4 mouse cellular contexts compared by ENCODE assay signal in the genomic region with DNA sequence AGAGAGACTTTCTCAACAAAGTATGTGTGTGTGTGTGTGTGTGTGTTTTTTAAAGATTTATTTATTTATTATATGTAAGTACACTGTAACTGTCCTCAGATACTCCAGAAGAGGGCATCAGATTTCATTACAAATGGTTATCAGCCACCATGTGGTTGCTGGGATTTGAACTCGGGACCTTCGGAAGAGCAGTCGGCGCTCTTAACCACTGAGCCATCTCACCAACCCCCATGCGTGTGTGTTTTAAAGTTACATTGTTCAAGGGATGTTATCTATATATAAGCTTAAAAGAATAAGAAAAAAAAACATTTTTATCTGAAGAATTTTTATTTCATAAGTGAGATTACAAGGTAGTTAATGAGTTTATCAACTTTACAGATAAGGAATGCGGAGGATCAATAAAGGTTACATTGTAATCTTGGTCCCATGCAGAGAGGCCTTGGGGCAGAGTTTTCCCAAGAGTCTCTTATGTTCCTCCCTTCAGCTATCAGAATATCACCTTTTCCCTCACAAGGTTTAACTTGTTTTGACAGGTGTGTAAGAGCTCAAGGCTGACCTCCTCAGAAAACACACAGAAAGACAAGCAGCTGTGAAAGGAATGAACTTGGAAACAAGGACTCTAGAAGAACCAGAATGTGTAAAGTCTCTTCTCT. TPM values are rescaled to one million over a fixed set of nuclear protein-coding genes. Genes with fewer than 3 reads are reported as not detected.
DNase-seq lines count a peak whose midpoint lies in the region; ATAC-seq lines count a peak whose summit lies in the region.
"Not testable (repeated sequence)": the region's sequence is repeated elsewhere in the genome, so short reads cannot be mapped to it uniquely, and the experiment has no call there.

No protein-coding gene starts in this region.

- not testable (repeated sequence) for H3K27ac ChIP-seq in intestine, embryonic 14.5 days (ENCODE audit: low read depth); intestine, embryonic 15.5 days; intestine, embryonic 16.5 days (ENCODE audit: low read length); stomach, embryonic 14.5 days (ENCODE audit: low read length)

- peak; percentile 70; the same call in 1 of the 2 replicates for ATAC-seq in intestine, embryonic 14.5 days (replicated peaks; ENCODE audit: low FRiP score, low TSS enrichment, low read depth)
- ATAC-seq in intestine, embryonic 15.5 days = peak; percentile 84
- ATAC-seq in intestine, embryonic 16.5 days = peak; percentile 90
- ATAC-seq in stomach, embryonic 14.5 days (ENCODE audit: insufficient number of reproducible peaks, insufficient read depth, low FRiP score, low read depth) = peak; percentile 63; the same call in 1 of the 2 replicates

- not testable (repeated sequence) for H3K4me2 ChIP-seq in intestine, embryonic 14.5 days (ENCODE audit: low read length); intestine, embryonic 15.5 days (replicated peaks); intestine, embryonic 16.5 days (ENCODE audit: low read depth, low read length); stomach, embryonic 14.5 days (replicated peaks; ENCODE audit: low read depth, low read length)

- not testable (repeated sequence) for H3K4me3 ChIP-seq in intestine, embryonic 14.5 days (ENCODE audit: low read depth, low read length); intestine, embryonic 15.5 days (replicated peaks); intestine, embryonic 16.5 days (ENCODE audit: low read length); stomach, embryonic 14.5 days (ENCODE audit: low read depth, low read length)

- H3K36me3 ChIP-seq in intestine, embryonic 14.5 days (ENCODE audit: control insufficient read depth, insufficient read depth, low read length); intestine, embryonic 15.5 days; intestine, embryonic 16.5 days (ENCODE audit: control insufficient read depth, insufficient read depth, low read length); stomach, embryonic 14.5 days (ENCODE audit: control insufficient read depth, insufficient read depth, low read length): not testable (repeated sequence)

- H3K4me1 ChIP-seq in intestine, embryonic 14.5 days (replicated peaks; ENCODE audit: control insufficient read depth, insufficient read depth, low read length); intestine, embryonic 15.5 days (replicated peaks); intestine, embryonic 16.5 days (ENCODE audit: control insufficient read depth, insufficient read depth, low read length); stomach, embryonic 14.5 days (ENCODE audit: control insufficient read depth, insufficient read depth, low read length): not testable (repeated sequence)

- not testable (repeated sequence) for H3K27me3 ChIP-seq in intestine, embryonic 14.5 days (replicated peaks; ENCODE audit: control insufficient read depth, insufficient read depth, low read length); intestine, embryonic 15.5 days (replicated peaks); intestine, embryonic 16.5 days (replicated peaks; ENCODE audit: control insufficient read depth, insufficient read depth, low read length); stomach, embryonic 14.5 days (ENCODE audit: control insufficient read depth, insufficient read depth, low read length)

- H3K9ac ChIP-seq in intestine, embryonic 14.5 days (ENCODE audit: low read length); intestine, embryonic 15.5 days; intestine, embryonic 16.5 days (ENCODE audit: low read depth, low read length); stomach, embryonic 14.5 days (replicated peaks; ENCODE audit: low read depth, low read length): not testable (repeated sequence)

- not testable (repeated sequence) for H3K9me3 ChIP-seq in intestine, embryonic 14.5 days (ENCODE audit: control insufficient read depth, low read length); intestine, embryonic 15.5 days; intestine, embryonic 16.5 days (ENCODE audit: control insufficient read depth, low read length); stomach, embryonic 14.5 days (ENCODE audit: control insufficient read depth, low read depth, low read length)

- DNase-seq in intestine, embryonic 14.5 days (ENCODE audit: low spot score) = not testable (repeated sequence)

- WGBS in intestine, embryonic 14.5 days = no CpG with 5 or more reads among the region's 6 CpGs
- WGBS in intestine, embryonic 15.5 days = no CpG with 5 or more reads among the region's 6 CpGs
- WGBS in intestine, embryonic 16.5 days = no CpG with 5 or more reads among the region's 6 CpGs
- no CpG with 5 or more reads among the region's 6 CpGs for WGBS in stomach, embryonic 14.5 days

RNA-seq across cellular contexts. Expression of gene Pik3ap1, which starts 46.7 kb away (rescaled TPM):
- 4.9 and 6.9 TPM in 2 replicates for polyA plus RNA-seq in intestine, embryonic 14.5 days (2014; fragmentation: Nextera tagmentation; extraction: Ambion mirVana)
- 6.4 and 9.1 TPM in 2 replicates for polyA plus RNA-seq in intestine, embryonic 15.5 days (2015; fragmentation: Nextera tagmentation; extraction: Ambion mirVana)
- polyA plus RNA-seq in intestine, embryonic 16.5 days (2015; fragmentation: Nextera tagmentation; extraction: Ambion mirVana) = 5.7 and 5.9 TPM in 2 replicates
- polyA plus RNA-seq in stomach, embryonic 14.5 days (2014; fragmentation: Nextera tagmentation; extraction: Ambion mirVana) = 2.4 and 4.6 TPM in 2 replicates

RNA-seq across cellular contexts. Expression of gene Lcor, which starts 50.8 kb away (rescaled TPM):
- polyA plus RNA-seq in intestine, embryonic 14.5 days (2014; fragmentation: Nextera tagmentation; extraction: Ambion mirVana) = 26.7 and 27.6 TPM in 2 replicates
- polyA plus RNA-seq in intestine, embryonic 15.5 days (2015; fragmentation: Nextera tagmentation; extraction: Ambion mirVana) = 27.3 and 30.3 TPM in 2 replicates
- polyA plus RNA-seq in intestine, embryonic 16.5 days (2015; fragmentation: Nextera tagmentation; extraction: Ambion mirVana) = 19.0 and 20.8 TPM in 2 replicates
- polyA plus RNA-seq in stomach, embryonic 14.5 days (2014; fragmentation: Nextera tagmentation; extraction: Ambion mirVana) = 20.6 and 23.0 TPM in 2 replicates
